Mouse (Mus musculus) erythroblast, adult 5-6 weeks (primary cell): ENCODE measurements around the gene Ccz1. TPM values are rescaled to one million over a fixed set of nuclear protein-coding genes. Genes with fewer than 3 reads are reported as not detected.

Source experiments
- ATAC-seq: replicated peaks from 2 replicates; pipeline ENCODE4 v1.8.0; 2016; ENCODE audit warnings: moderate number of reproducible peaks, mild to moderate bottlenecking, moderate TSS enrichment, inconsistent platforms; ENCODE audit not compliant: poor library complexity, low FRiP score, severe bottlenecking
- total RNA-seq, 2 experiments: library from RNA; stranded (forward) in 1 of 2; stranded (reverse) in 1 of 2; fragments of 150-400 nt in 1 of 2; fragments of 200-764, 138-1000 nt in 1 of 2; gene quantifications; 2 replicates each; pipeline versions ENCODE4 v1.2.3 to v1.2.4; 2015 to 2017; ENCODE audit warnings: low replicate concordance in 2 of 2

Gene Ccz1
- total RNA-seq, 2 experiments from 2014 or later = 25.3 to 37.7 TPM

GRCm38 (mm10) chr5:143999409-143999808 lies 15.3 kb downstream of the Ccz1 start:
- peak; percentile 68 for ATAC-seq

- no peak for ATAC-seq
Observed at GRCm38 (mm10) chr5:143994632-143995365, 19.9 kb downstream of the Ccz1 start.

GRCm38 (mm10) chr5:143993849-143994248 lies 20.8 kb downstream of the Ccz1 start:
- ATAC-seq = no peak

GRCm38 (mm10) chr5:143993260-143993659 lies 21.4 kb downstream of the Ccz1 start:
- ATAC-seq = no peak

GRCm38 (mm10) chr5:143992661-143993060 lies 22.0 kb downstream of the Ccz1 start:
- no peak for ATAC-seq

GRCm38 (mm10) chr5:143990086-143990485 lies 24.6 kb downstream of the Ccz1 start:
- ATAC-seq = no peak

GRCm38 (mm10) chr5:143989046-143989445 lies 25.6 kb downstream of the Ccz1 start:
- ATAC-seq = no peak

- 0 out of 2 replicates have a peak, but pooled peaks have one; percentile 35 for ATAC-seq
Observed at GRCm38 (mm10) chr5:143987596-143987995, 27.1 kb downstream of the Ccz1 start.

- no peak for ATAC-seq
Observed at GRCm38 (mm10) chr5:143985381-143985780, 29.3 kb downstream of the Ccz1 start.

GRCm38 (mm10) chr5:143982361-143982760 lies 32.3 kb downstream of the Ccz1 start:
- no peak for ATAC-seq

GRCm38 (mm10) chr5:143980858-143981257 lies 33.8 kb downstream of the Ccz1 start:
- ATAC-seq = no peak

GRCm38 (mm10) chr5:143976726-143977431 lies 37.8 kb downstream of the Ccz1 start:
- ATAC-seq = peak; percentile 89

- 0 out of 2 replicates have a peak, but pooled peaks have one; percentile 7 for ATAC-seq
Observed at GRCm38 (mm10) chr5:143976232-143976631, 38.4 kb downstream of the Ccz1 start.

- ATAC-seq = peak; percentile 60
Observed at GRCm38 (mm10) chr5:143975631-143975933, 39.1 kb downstream of the Ccz1 start.

GRCm38 (mm10) chr5:143974931-143975630 lies 39.6 kb downstream of the Ccz1 start:
- peak; percentile 73 for ATAC-seq

- ATAC-seq = no peak
Observed at GRCm38 (mm10) chr5:143972628-143973027, 42.0 kb downstream of the Ccz1 start.

GRCm38 (mm10) chr5:143966671-143967070 lies 48.0 kb downstream of the Ccz1 start:
- ATAC-seq = no peak

GRCm38 (mm10) chr5:143965586-143966345 lies 48.9 kb downstream of the Ccz1 start:
- no peak for ATAC-seq

GRCm38 (mm10) chr5:143961176-143961575 lies 53.5 kb downstream of the Ccz1 start:
- ATAC-seq = no peak

- no peak for ATAC-seq
Observed at GRCm38 (mm10) chr5:143959551-143959950, 55.1 kb downstream of the Ccz1 start.
